Mouse (Mus musculus) cerebellum, postnatal 4 days (tissue): ENCODE data around the gene Grhl1.

ENCODE experiments used
- DNase-seq, 2 experiments: peaks; one replicate each; pipeline ENCODE4 v3.0.0; 2022; ENCODE audit warnings: low spot score in 2 of 2, mixed read lengths in 1 of 2

Grhl1 gene

GRCm38 (mm10) chr12:24644125-24644571, 72.1 kb downstream of the Grhl1 start:
- no peak for DNase-seq

GRCm38 (mm10) chr12:24645901-24646300, 73.8 kb downstream of the Grhl1 start:
- no peak for DNase-seq

- no peak for DNase-seq
These were observed 76.0 kb downstream of the Grhl1 start for GRCm38 (mm10) chr12:24648094-24648493.

GRCm38 (mm10) chr12:24650415-24651062, 78.5 kb downstream of the Grhl1 start:
- no peak for DNase-seq

GRCm38 (mm10) chr12:24651063-24651557, 79.0 kb downstream of the Grhl1 start, which contains the start of gene Klf11:
Gene Klf11 (plus strand): TSS chr12:24651274.
- DNase-seq = peak; percentile 96 to 99

- peak; percentile 73 to 89 for DNase-seq
These were observed 79.7 kb downstream of the Grhl1 start for GRCm38 (mm10) chr12:24651642-24652342.

GRCm38 (mm10) chr12:24654065-24654862, 82.2 kb downstream of the Grhl1 start:
- no peak for DNase-seq

- no peak for DNase-seq
These were observed 84.4 kb downstream of the Grhl1 start for GRCm38 (mm10) chr12:24656436-24656835.

- DNase-seq = no peak
These were observed 86.9 kb downstream of the Grhl1 start for GRCm38 (mm10) chr12:24658998-24659397.

- no peak for DNase-seq
These were observed 87.8 kb downstream of the Grhl1 start for GRCm38 (mm10) chr12:24659923-24660322.

- no peak for DNase-seq
These were observed 89.0 kb downstream of the Grhl1 start for GRCm38 (mm10) chr12:24661100-24661499.

GRCm38 (mm10) chr12:24662131-24662530, 90.0 kb downstream of the Grhl1 start:
- no peak for DNase-seq
